Mouse (Mus musculus): ENCODE results near the gene Dlk1. TPM values are rescaled to one million over a fixed set of nuclear protein-coding genes. Genes with fewer than 3 reads are reported as not detected.
"Not testable (repeated sequence)": the region's sequence is repeated elsewhere in the genome, so short reads cannot be mapped to it uniquely, and the experiment has no call there.

Gene Dlk1
- polyA plus RNA-seq, 1 experiment = 96.3 TPM

GRCm38 (mm10) chr12:109449421-109450411 is 2.9 kb upstream of the Dlk1 start:
- Histone ChIP-seq H3K27me3 (replicated peaks) (peaks cover 80% of the 10 kb centered on the region), H3K4me3 (replicated peaks) (peak overlapping the region; percentile 84), H3K4me1 (peaks cover 61% of the 10 kb centered on the region), H3K9me3 (no peaks in the 10 kb centered on the region), H3K36me3 (replicated peaks; ENCODE audit: low read length) (no peaks in the 10 kb centered on the region)
- TF ChIP-seq GATA1 (IDR thresholded peaks at IDR 0.05; ENCODE audit: borderline replicate concordance, low read length) (no peak), FLI1 (IDR thresholded peaks at IDR 0.05; ENCODE audit: low read length) (no peak)

- peaks cover 37% of the 10 kb centered on the region for H3K4me1 ChIP-seq
- no peaks in the 10 kb centered on the region for H3K9me3 ChIP-seq
- TF ChIP-seq FLI1 (IDR thresholded peaks at IDR 0.05; ENCODE audit: low read length) (no peak), GATA1 (IDR thresholded peaks at IDR 0.05; ENCODE audit: borderline replicate concordance, low read length) (no peak)
- peak overlapping the region; percentile 86 for H3K4me3 ChIP-seq (replicated peaks)
- peaks cover 87% of the 10 kb centered on the region for H3K27me3 ChIP-seq (replicated peaks)
- H3K36me3 ChIP-seq (replicated peaks; ENCODE audit: low read length) = no peaks in the 10 kb centered on the region
Measured at GRCm38 (mm10) chr12:109453065-109453997, 708 bp downstream of the Dlk1 start.

- Histone ChIP-seq H3K4me1 (peaks cover 32% of the 10 kb centered on the region), H3K36me3 (replicated peaks; ENCODE audit: low read length) (no peaks in the 10 kb centered on the region), H3K4me3 (replicated peaks) (peak overlapping the region; percentile 23), H3K27me3 (replicated peaks) (peaks cover 84% of the 10 kb centered on the region), H3K9me3 (no peaks in the 10 kb centered on the region)
- TF ChIP-seq FLI1 (IDR thresholded peaks at IDR 0.05; ENCODE audit: low read length) (no peak), GATA1 (IDR thresholded peaks at IDR 0.05; ENCODE audit: borderline replicate concordance, low read length) (no peak)
Measured at GRCm38 (mm10) chr12:109454137-109454536, 1.5 kb downstream of the Dlk1 start.

- H3K27me3 ChIP-seq (replicated peaks) = peaks cover 75% of the 10 kb centered on the region
- no peaks in the 10 kb centered on the region for H3K9me3 ChIP-seq
- no peak overlapping the region for H3K4me3 ChIP-seq (replicated peaks)
- no peaks in the 10 kb centered on the region for H3K36me3 ChIP-seq (replicated peaks; ENCODE audit: low read length)
- TF ChIP-seq FLI1 (IDR thresholded peaks at IDR 0.05; ENCODE audit: low read length) (no peak), GATA1 (IDR thresholded peaks at IDR 0.05; ENCODE audit: borderline replicate concordance, low read length) (no peak)
- peaks cover 12% of the 10 kb centered on the region for H3K4me1 ChIP-seq
Measured at GRCm38 (mm10) chr12:109456531-109457202, 4.0 kb downstream of the Dlk1 start.

GRCm38 (mm10) chr12:109457836-109458235 is 5.2 kb downstream of the Dlk1 start:
- peaks cover 70% of the 10 kb centered on the region for H3K27me3 ChIP-seq (replicated peaks)

GRCm38 (mm10) chr12:109458896-109459295 is 6.3 kb downstream of the Dlk1 start:
- H3K27me3 ChIP-seq (replicated peaks) = peaks cover 66% of the 10 kb centered on the region
- H3K36me3 ChIP-seq (replicated peaks; ENCODE audit: low read length) = no peaks in the 10 kb centered on the region
- H3K4me3 ChIP-seq (replicated peaks) = no peak overlapping the region
- H3K4me1 ChIP-seq = no peaks in the 10 kb centered on the region
- TF ChIP-seq FLI1 (IDR thresholded peaks at IDR 0.05; ENCODE audit: low read length) (no peak), GATA1 (IDR thresholded peaks at IDR 0.05; ENCODE audit: borderline replicate concordance, low read length) (no peak)
- H3K9me3 ChIP-seq = no peaks in the 10 kb centered on the region

More at GRCm38 (mm10) chr12:109457836-109458235, 5.2 kb downstream of the Dlk1 start:
- H3K4me1 ChIP-seq = peaks cover 8% of the 10 kb centered on the region
- no peaks in the 10 kb centered on the region for H3K9me3 ChIP-seq
- TF ChIP-seq FLI1 (IDR thresholded peaks at IDR 0.05; ENCODE audit: low read length) = no peak
- no peak for TF ChIP-seq GATA1 (IDR thresholded peaks at IDR 0.05; ENCODE audit: borderline replicate concordance, low read length)
- H3K4me3 ChIP-seq (replicated peaks) = no peak overlapping the region
- H3K36me3 ChIP-seq (replicated peaks; ENCODE audit: low read length) = no peaks in the 10 kb centered on the region

GRCm38 (mm10) chr12:109459481-109460401 is 7.1 kb downstream of the Dlk1 start:
- TF ChIP-seq FLI1 (IDR thresholded peaks at IDR 0.05; ENCODE audit: low read length) = no peak
- TF ChIP-seq GATA1 (IDR thresholded peaks at IDR 0.05; ENCODE audit: borderline replicate concordance, low read length) = no peak
- H3K27me3 ChIP-seq (replicated peaks) = peaks cover 59% of the 10 kb centered on the region
- no peak overlapping the region for H3K4me3 ChIP-seq (replicated peaks)
- H3K36me3 ChIP-seq (replicated peaks; ENCODE audit: low read length) = no peaks in the 10 kb centered on the region
- no peaks in the 10 kb centered on the region for H3K9me3 ChIP-seq
- no peaks in the 10 kb centered on the region for H3K4me1 ChIP-seq

GRCm38 (mm10) chr12:109462594-109462993 is 10.0 kb downstream of the Dlk1 start:
- Histone ChIP-seq H3K4me1 (peaks cover 8% of the 10 kb centered on the region), H3K27me3 (replicated peaks) (peaks cover 41% of the 10 kb centered on the region), H3K36me3 (replicated peaks; ENCODE audit: low read length) (no peaks in the 10 kb centered on the region), H3K4me3 (replicated peaks) (no peak overlapping the region), H3K9me3 (no peaks in the 10 kb centered on the region)
- no peak for TF ChIP-seq FLI1 (IDR thresholded peaks at IDR 0.05; ENCODE audit: low read length)
- TF ChIP-seq GATA1 (IDR thresholded peaks at IDR 0.05; ENCODE audit: borderline replicate concordance, low read length) = no peak

- H3K9me3 ChIP-seq; H3K4me1 ChIP-seq; H3K4me3 ChIP-seq (replicated peaks); H3K36me3 ChIP-seq (replicated peaks; ENCODE audit: low read length): not testable (repeated sequence)
- peaks cover 45% of the 10 kb centered on the region for H3K27me3 ChIP-seq (replicated peaks)
Measured at GRCm38 (mm10) chr12:109467417-109467816, 14.8 kb downstream of the Dlk1 start.
